Comparison of ENCODE assay signal across 18 mouse cellular contexts in the genomic region with DNA sequence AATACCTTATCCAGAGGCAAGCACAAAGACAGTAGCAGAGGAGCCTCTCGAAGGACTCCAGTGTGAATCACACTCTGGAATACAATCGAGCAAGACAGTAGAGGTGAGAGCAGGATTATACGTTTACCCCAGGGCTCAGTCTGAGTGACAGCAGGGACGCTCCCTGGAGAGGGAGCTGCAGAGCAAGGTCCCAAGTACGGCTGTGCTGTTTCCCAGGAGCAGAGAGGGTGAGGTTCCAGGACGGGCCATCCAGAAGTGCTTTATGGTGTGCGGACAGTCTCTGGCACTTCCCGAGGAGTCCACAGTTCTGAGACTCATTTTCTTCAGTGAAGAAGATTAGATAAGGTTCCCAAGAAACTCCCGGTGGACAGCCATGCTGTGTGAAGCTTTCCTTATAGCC. TPM values are rescaled to one million over a fixed set of nuclear protein-coding genes. Genes with fewer than 3 reads are reported as not detected.
DNase-seq lines count a peak whose midpoint lies in the region; ATAC-seq and TF ChIP-seq lines count a peak whose summit lies in the region.
"Had no signal": no experiment of that assay in that cellular context is flagged by ENCODE, and none has a peak within 500 bp of the region (broad histone marks: within the 10 kb centered on the region; RNA-seq: fewer than 3 reads in every experiment).

No protein-coding gene starts in this region.

- intact Hi-C loops in heart, adult 2 months (cut with DNase I): no loop called here

- no peaks in the 10 kb centered on the region for H3K9me3 ChIP-seq in heart, embryonic 11.5 days (replicated peaks; ENCODE audit: control insufficient read depth, low read length)
- no peaks in the 10 kb centered on the region for H3K9me3 ChIP-seq in hindbrain, embryonic 10.5 days
- no peaks in the 10 kb centered on the region for H3K9me3 ChIP-seq in hindbrain, embryonic 14.5 days (ENCODE audit: control insufficient read depth, low read length)
- H3K9me3 ChIP-seq: forebrain, embryonic 12.5 days; limb, embryonic 15.5 days; megakaryocyte, embryonic 14.5 days; midbrain, embryonic 15.5 days; stomach, embryonic 15.5 days had no signal

- TF ChIP-seq EP300 in heart, adult 2 months (IDR thresholded peaks at IDR 0.05; ENCODE audit: insufficient read depth, low read depth, low read length): no peak

- peaks cover 32% of the 10 kb centered on the region for H3K4me1 ChIP-seq in heart, adult 2 months (ENCODE audit: control insufficient read depth, insufficient read depth, low read length)
- H3K4me1 ChIP-seq in heart, embryonic 11.5 days (ENCODE audit: control insufficient read depth, insufficient read depth, low read length): peaks cover 55% of the 10 kb centered on the region
- peaks cover 64% of the 10 kb centered on the region for H3K4me1 ChIP-seq in hindbrain, embryonic 10.5 days (replicated peaks)
- peaks cover 35% of the 10 kb centered on the region for H3K4me1 ChIP-seq in hindbrain, embryonic 14.5 days (replicated peaks; ENCODE audit: control insufficient read depth, insufficient read depth, low read length)
- H3K4me1 ChIP-seq in small intestine, adult 2 months (ENCODE audit: control insufficient read depth, insufficient read depth, insufficient read length, low read length): peaks cover 39% of the 10 kb centered on the region

- peak overlapping the region; percentile 67 for H3K27ac ChIP-seq in heart, adult 2 months
- H3K27ac ChIP-seq in heart, embryonic 11.5 days (ENCODE audit: low read depth, low read length): no peak overlapping the region
- H3K27ac ChIP-seq in hindbrain, embryonic 10.5 days: peak overlapping the region; percentile 6; the same call in 1 of the 2 replicates
- H3K27ac ChIP-seq in hindbrain, embryonic 14.5 days: no peak overlapping the region
- peak overlapping the region; percentile 98 for H3K27ac ChIP-seq in small intestine, adult 2 months (ENCODE audit: insufficient read depth, low read depth, low read length)
- H3K27ac ChIP-seq: forebrain, embryonic 12.5 days; hindbrain, postnatal 0 days; limb, embryonic 15.5 days; midbrain, embryonic 15.5 days had no signal

- DNase-seq in heart, adult 2 months: no peak
- DNase-seq in hindbrain, embryonic 10.5 days (ENCODE audit: low spot score): no peak
- DNase-seq in hindbrain, embryonic 14.5 days (ENCODE audit: low spot score): no peak
- DNase-seq in ZHBTc4 (ENCODE audit: low read depth, low spot score): peak; percentile 45
- DNase-seq in cerebellum, postnatal 14 days: no peak
- DNase-seq: adrenal gland, adult 8-10 months; cerebellum, postnatal 25 days; gastrocnemius, postnatal 36 days; thymus, postnatal 14 days had no signal

- no peak for ATAC-seq in heart, embryonic 11.5 days (replicated peaks; ENCODE audit: insufficient number of reproducible peaks, low FRiP score, low TSS enrichment)
- ATAC-seq in hindbrain, embryonic 14.5 days (ENCODE audit: low FRiP score): no peak
- ATAC-seq: hindbrain, postnatal 0 days; midbrain, embryonic 15.5 days had no signal

- no peak overlapping the region for H3K4me2 ChIP-seq in heart, embryonic 11.5 days
- H3K4me2 ChIP-seq in hindbrain, embryonic 14.5 days (replicated peaks): no peak overlapping the region
- H3K4me2 ChIP-seq: forebrain, embryonic 12.5 days; limb, embryonic 15.5 days; midbrain, embryonic 15.5 days; stomach, embryonic 15.5 days had no signal

- peaks cover 3% of the 10 kb centered on the region for H3K79me2 ChIP-seq in heart, adult 2 months (replicated peaks; ENCODE audit: control insufficient read depth, insufficient read depth, low read length)

- peaks cover 29% of the 10 kb centered on the region for H3K36me3 ChIP-seq in heart, adult 2 months (ENCODE audit: control insufficient read depth, insufficient read depth, low read length)
- peaks cover 6% of the 10 kb centered on the region; the same call in 1 of the 2 replicates for H3K36me3 ChIP-seq in heart, embryonic 11.5 days (ENCODE audit: control insufficient read depth, insufficient read depth, low read length)
- peaks cover 11% of the 10 kb centered on the region; the same call in 1 of the 2 replicates for H3K36me3 ChIP-seq in hindbrain, embryonic 10.5 days
- 0 out of 2 replicates have a peak, but pooled peaks cover 14% of the 10 kb centered on the region for H3K36me3 ChIP-seq in hindbrain, embryonic 14.5 days (replicated peaks; ENCODE audit: control insufficient read depth, insufficient read depth)
- H3K36me3 ChIP-seq in small intestine, adult 2 months (ENCODE audit: control insufficient read depth, insufficient read depth, low read length): peaks cover 25% of the 10 kb centered on the region
- H3K36me3 ChIP-seq: midbrain, embryonic 15.5 days had no signal

- H3K4me3 ChIP-seq in heart, adult 2 months: no peak overlapping the region
- no peak overlapping the region for H3K4me3 ChIP-seq in heart, embryonic 11.5 days (ENCODE audit: low read depth, low read length)
- H3K4me3 ChIP-seq in hindbrain, embryonic 10.5 days: no peak overlapping the region
- no peak overlapping the region for H3K4me3 ChIP-seq in hindbrain, embryonic 14.5 days (replicated peaks; ENCODE audit: low read length)
- peak overlapping the region; percentile 34; the same call in 1 of the 2 replicates for H3K4me3 ChIP-seq in small intestine, adult 2 months (ENCODE audit: low read depth, low read length)
- H3K4me3 ChIP-seq: forebrain, embryonic 12.5 days; limb, embryonic 15.5 days; midbrain, embryonic 15.5 days; stomach, embryonic 15.5 days had no signal

- 34% methylated on average over 9 of the region's 9 CpGs for WGBS in heart, adult 2 months
- WGBS in heart, embryonic 11.5 days (ENCODE audit: insufficient replicate concordance): 23% methylated on average over 9 of the region's 9 CpGs
- 55% methylated on average over 9 of the region's 9 CpGs for WGBS in hindbrain, embryonic 10.5 days
- WGBS in hindbrain, embryonic 14.5 days: 64% methylated on average over 9 of the region's 9 CpGs
- 29% methylated on average over 9 of the region's 9 CpGs for WGBS in small intestine, adult 2 months

- no peaks in the 10 kb centered on the region for H3K27me3 ChIP-seq in heart, adult 2 months (ENCODE audit: control insufficient read depth, insufficient read depth, low read length)
- no peaks in the 10 kb centered on the region for H3K27me3 ChIP-seq in heart, embryonic 11.5 days (ENCODE audit: control insufficient read depth, insufficient read depth, low read length)
- H3K27me3 ChIP-seq in hindbrain, embryonic 10.5 days (ENCODE audit: insufficient read depth, poor library complexity, severe bottlenecking): no peaks in the 10 kb centered on the region
- H3K27me3 ChIP-seq in hindbrain, embryonic 14.5 days (ENCODE audit: control insufficient read depth, insufficient read depth, low read length): no peaks in the 10 kb centered on the region
- no peaks in the 10 kb centered on the region for H3K27me3 ChIP-seq in small intestine, adult 2 months (ENCODE audit: control insufficient read depth, insufficient read depth, low read length)
- H3K27me3 ChIP-seq: CH12.LX; forebrain, embryonic 12.5 days; limb, embryonic 15.5 days; midbrain, embryonic 15.5 days; stomach, embryonic 15.5 days had no signal

- no peak for TF ChIP-seq POLR2A in heart, adult 2 months (IDR thresholded peaks at IDR 0.05; ENCODE audit: insufficient read depth, low read depth, low read length)
- TF ChIP-seq POLR2A in small intestine, adult 2 months (IDR thresholded peaks at IDR 0.05; ENCODE audit: low read depth, low read length): no peak

- peak; percentile 27; the same call in 1 of the 2 replicates for TF ChIP-seq CTCF in heart, adult 2 months (IDR thresholded peaks at IDR 0.05)
- TF ChIP-seq CTCF in small intestine, adult 2 months (IDR thresholded peaks at IDR 0.05; ENCODE audit: extremely low read depth, insufficient read length, insufficient replicate concordance, low read depth, low read length): no peak; the same call in 1 of the 2 replicates

- H3K9ac ChIP-seq in heart, adult 2 months (ENCODE audit: low read depth, low read length): peak overlapping the region; percentile 8; the same call in 1 of the 2 replicates
- H3K9ac ChIP-seq in heart, embryonic 11.5 days (ENCODE audit: low read depth, low read length): no peak overlapping the region
- H3K9ac ChIP-seq in hindbrain, embryonic 14.5 days: no peak overlapping the region
- H3K9ac ChIP-seq: forebrain, embryonic 12.5 days; limb, embryonic 15.5 days; midbrain, embryonic 15.5 days; stomach, embryonic 15.5 days had no signal

RNA-seq across cellular contexts. Expression of a gene that starts 5.2 kb away (rescaled TPM):
- total RNA-seq in heart, adult 2 months (2021): 100 to 1,000 TPM; 120 TPM
- polyA plus RNA-seq in heart, adult 2 months (2012; rRNA removed): 100 and 140 TPM in 2 replicates
- 77.9 and 95.2 TPM in 2 replicates for polyA plus RNA-seq in heart, embryonic 11.5 days (2014; fragmentation: Nextera tagmentation; extraction: Ambion mirVana)
- 25.1 and 36.7 TPM in 2 replicates for polyA plus RNA-seq in hindbrain, embryonic 10.5 days (2016; fragmentation: Nextera tagmentation; extraction: Ambion mirVana)
- polyA plus RNA-seq in hindbrain, embryonic 14.5 days (2014; fragmentation: Nextera tagmentation; extraction: Ambion mirVana): 106 and 114 TPM in 2 replicates
- 48.9 and 162 TPM in 2 replicates for polyA plus RNA-seq in small intestine, adult 2 months (2012; rRNA removed)

RNA-seq across cellular contexts. Expression of a gene that starts 45.5 kb away (rescaled TPM):
- 10 to 100 TPM; 47.0 to 62.7 TPM for total RNA-seq in heart, adult 2 months (2021)
- 63.4 and 99.8 TPM in 2 replicates for polyA plus RNA-seq in heart, adult 2 months (2012; rRNA removed)
- 60.5 and 68.8 TPM in 2 replicates for polyA plus RNA-seq in heart, embryonic 11.5 days (2014; fragmentation: Nextera tagmentation; extraction: Ambion mirVana)
- polyA plus RNA-seq in hindbrain, embryonic 10.5 days (2016; fragmentation: Nextera tagmentation; extraction: Ambion mirVana): 37.6 and 45.9 TPM in 2 replicates
- 106 and 127 TPM in 2 replicates for polyA plus RNA-seq in hindbrain, embryonic 14.5 days (2014; fragmentation: Nextera tagmentation; extraction: Ambion mirVana)
- polyA plus RNA-seq in small intestine, adult 2 months (2012; rRNA removed): 18.4 and 20.0 TPM in 2 replicates

Comparison
In these comparisons a context has a peak if more than half of its experiments do, and no peak if none do; other contexts are left out.
1. H3K27ac ChIP-seq: peak in heart, adult 2 months (single experiment), hindbrain, embryonic 10.5 days (single experiment) and small intestine, adult 2 months (single experiment); none in heart, embryonic 11.5 days (single experiment) and hindbrain, embryonic 14.5 days (single experiment).